Mouse (Mus musculus) limb, embryonic 12.5 days (tissue): ENCODE measurements around the gene Galnt17. TPM values are rescaled to one million over a fixed set of nuclear protein-coding genes. Genes with fewer than 3 reads are reported as not detected.

Experiments
- ATAC-seq: fragments of 200-750 bp; cut with Nextera tagmentation; 2 replicates; pipeline ENCODE4 v1.8.0; 2017; ENCODE audit warnings: low read depth, moderate TSS enrichment; ENCODE audit not compliant: insufficient number of reproducible peaks, insufficient read depth, low FRiP score, low TSS enrichment
- H3K27ac ChIP-seq: fragments of 300-500 bp; sonication (generic); 2 replicates; pipeline ENCODE4 v1.5.1; 2016; ENCODE audit warnings: mild to moderate bottlenecking, moderate library complexity
- H3K27me3 ChIP-seq: fragments of 300-500 bp; sonication (generic); 2 replicates; pipeline ENCODE4 v1.6.1; 2016; ENCODE audit warnings: mild to moderate bottlenecking, moderate library complexity
- H3K36me3 ChIP-seq: fragments of 300-500 bp; sonication (generic); 2 replicates; pipeline ENCODE4 v1.6.1; 2016; ENCODE audit warnings: mild to moderate bottlenecking, moderate library complexity
- H3K4me1 ChIP-seq: fragments of 300-500 bp; sonication (generic); replicated peaks from 2 replicates; pipeline ENCODE4 v1.6.1; 2016
- H3K4me2 ChIP-seq: fragments of 300-500 bp; sonication (generic); 2 replicates; pipeline ENCODE4 v1.6.1; 2016; ENCODE audit warnings: mild to moderate bottlenecking, moderate library complexity
- H3K4me3 ChIP-seq: fragments of 300-500 bp; sonication (generic); replicated peaks from 2 replicates; pipeline ENCODE4 v1.5.1; 2016; ENCODE audit warnings: mild to moderate bottlenecking
- H3K9ac ChIP-seq: fragments of 300-500 bp; sonication (generic); replicated peaks from 2 replicates; pipeline ENCODE4 v1.6.1; 2016; ENCODE audit warnings: mild to moderate bottlenecking, moderate library complexity
- H3K9me3 ChIP-seq: fragments of 300-500 bp; sonication (generic); 2 replicates; pipeline ENCODE4 v1.6.1; 2016; ENCODE audit warnings: mild to moderate bottlenecking, moderate library complexity
- WGBS: fragments of 180-500 bp; shearing (Covaris S2); methylation state at CpG from one replicate; pipeline ENCODE4 v1.1.7; 2016; 5-methylcytosine and 5-hydroxymethylcytosine counted together
- polyA plus RNA-seq: library from polyadenylated mRNA; unstranded; fragments of >200 nt; fragmentation: Nextera tagmentation; extraction: Ambion mirVana; gene quantifications from 2 replicates; pipeline ENCODE4 v1.2.1, GENCODE M21; 2016

The Galnt17 gene
- polyA plus RNA-seq, 1 experiment from 2014 or later: 2.6 TPM

DNA sequence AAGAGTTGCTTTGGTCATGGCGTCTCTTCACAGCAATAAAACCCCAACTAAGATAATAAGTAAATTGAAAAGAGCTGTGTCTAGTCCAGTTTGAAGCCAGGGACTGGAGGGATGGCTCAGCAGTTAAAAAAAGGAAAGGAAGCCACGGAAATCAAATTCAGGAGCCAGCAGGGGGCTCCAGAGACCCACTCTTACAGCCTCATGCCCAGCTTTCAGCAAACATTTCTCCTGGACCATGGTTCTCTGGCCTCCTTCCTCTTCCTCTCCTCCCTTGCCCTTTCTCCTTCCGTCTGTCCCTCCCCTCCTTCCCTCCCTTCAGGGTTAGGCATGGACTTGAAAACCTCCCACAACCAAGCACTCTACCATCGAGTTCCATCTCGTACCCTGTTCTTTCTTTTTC, 446.0 kb downstream of the Galnt17 start:
- no peak for ATAC-seq
- WGBS: 58% methylated on average over 5 of the region's 5 CpGs
- Histone ChIP-seq H3K9me3 (no peaks in the 10 kb centered on the region), H3K4me1 (no peaks in the 10 kb centered on the region), H3K4me3 (no peak overlapping the region), H3K27ac (no peak overlapping the region), H3K4me2 (no peak overlapping the region), H3K9ac (no peak overlapping the region), H3K36me3 (no peaks in the 10 kb centered on the region), H3K27me3 (no peaks in the 10 kb centered on the region)

DNA sequence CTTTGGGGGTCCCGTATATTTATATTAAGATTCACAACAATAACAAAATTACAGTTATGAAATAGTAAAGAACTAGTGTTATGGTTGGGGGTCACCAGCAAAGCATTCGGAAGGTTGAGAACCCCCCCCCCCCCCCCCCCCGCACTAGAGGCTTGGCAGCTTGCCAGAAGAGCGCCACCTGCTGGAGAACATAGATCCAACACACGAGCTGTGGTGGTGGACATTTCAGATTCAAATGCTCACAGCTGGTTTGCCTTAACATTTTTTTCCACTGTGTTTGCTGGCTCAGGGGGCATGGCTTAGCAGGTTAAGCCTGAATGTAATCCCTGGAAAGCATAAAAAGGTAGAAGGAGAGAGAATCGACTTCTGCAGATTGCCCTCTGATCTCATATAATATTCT, 448.6 kb downstream of the Galnt17 start:
- 41% methylated on average over 5 of the region's 6 CpGs for WGBS
- Histone ChIP-seq H3K36me3 (no peaks in the 10 kb centered on the region), H3K27ac (no peak overlapping the region), H3K9ac (no peak overlapping the region), H3K4me3 (no peak overlapping the region), H3K4me2 (no peak overlapping the region), H3K27me3 (no peaks in the 10 kb centered on the region; the same call in 1 of the 2 replicates), H3K4me1 (no peaks in the 10 kb centered on the region), H3K9me3 (no peaks in the 10 kb centered on the region)
- no peak for ATAC-seq

DNA sequence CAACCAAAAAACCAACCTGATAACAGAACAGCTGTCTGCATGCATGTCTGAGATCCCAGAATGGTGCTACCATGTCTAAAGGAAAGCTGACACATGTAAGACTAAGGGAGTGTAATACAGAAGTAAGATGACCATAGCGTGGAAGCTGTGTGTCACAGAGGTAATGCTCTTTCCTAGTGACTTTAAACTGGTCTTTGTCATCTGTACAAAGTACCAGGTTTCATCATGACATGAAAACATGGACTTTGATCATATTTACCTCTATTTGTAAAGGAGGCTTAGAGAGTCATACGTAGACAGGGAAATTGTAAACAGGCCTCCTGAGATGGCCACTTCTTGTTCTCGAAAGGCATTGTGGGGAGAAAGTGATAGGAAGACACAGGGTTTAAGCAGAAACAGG, 449.6 kb downstream of the Galnt17 start:
- H3K9ac ChIP-seq: no peak overlapping the region
- ATAC-seq: no peak
- 74% methylated on average over 3 of the region's 3 CpGs for WGBS
- H3K4me1 ChIP-seq: no peaks in the 10 kb centered on the region
- no peaks in the 10 kb centered on the region for H3K36me3 ChIP-seq
- no peaks in the 10 kb centered on the region; the same call in 1 of the 2 replicates for H3K27me3 ChIP-seq
- H3K4me3 ChIP-seq: no peak overlapping the region
- no peaks in the 10 kb centered on the region for H3K9me3 ChIP-seq
- H3K4me2 ChIP-seq: no peak overlapping the region
- no peak overlapping the region for H3K27ac ChIP-seq

DNA sequence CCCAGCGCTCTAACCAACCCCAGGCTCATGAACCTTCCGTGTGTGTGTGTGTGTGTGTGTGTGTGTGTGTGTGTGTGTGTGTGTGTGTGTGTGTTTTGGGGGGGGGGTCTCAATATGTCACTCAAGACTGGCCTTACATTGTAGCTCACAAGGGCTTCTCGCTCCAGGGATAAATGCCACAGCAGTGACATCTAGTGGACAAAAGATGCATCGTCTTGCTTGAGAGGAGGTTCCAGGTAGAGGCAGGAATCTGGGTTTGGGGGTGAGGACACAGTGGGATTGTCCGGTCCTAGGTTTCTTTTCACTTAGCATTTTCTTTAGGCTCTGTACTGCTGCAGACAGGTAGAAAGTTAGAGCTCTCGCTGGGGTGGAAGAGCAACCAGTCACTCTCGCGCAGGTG, 450.1 kb downstream of the Galnt17 start:
- ATAC-seq: 0 out of 2 replicates have a peak, but pooled peaks have one; percentile 3
- Histone ChIP-seq H3K36me3 (no peaks in the 10 kb centered on the region), H3K27me3 (no peaks in the 10 kb centered on the region; the same call in 1 of the 2 replicates), H3K9me3 (no peaks in the 10 kb centered on the region), H3K27ac (no peak overlapping the region), H3K4me3 (no peak overlapping the region), H3K9ac (no peak overlapping the region), H3K4me1 (0 out of 2 replicates have a peak, but pooled peaks cover under 1% of the 10 kb centered on the region), H3K4me2 (no peak overlapping the region)
- WGBS: 27% methylated on average over 8 of the region's 8 CpGs

DNA sequence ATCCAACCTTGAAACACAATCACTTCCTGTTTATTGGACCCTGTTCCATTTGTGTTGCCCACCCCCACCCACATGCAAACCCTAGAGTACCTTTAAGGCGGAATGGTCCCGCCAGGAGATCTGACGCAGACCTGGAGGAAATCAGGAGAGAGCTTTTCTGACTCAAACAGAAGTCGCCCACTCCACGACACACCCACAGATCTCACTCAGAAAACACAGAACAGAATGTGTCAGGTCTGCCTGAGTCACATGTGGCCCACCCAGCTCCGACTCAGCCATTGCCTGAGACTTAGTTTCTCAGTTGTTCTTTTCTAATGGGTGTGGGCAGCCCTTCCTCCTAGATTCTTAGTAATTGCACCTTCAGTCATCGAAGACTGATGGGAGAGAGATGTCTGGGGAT, 453.9 kb downstream of the Galnt17 start:
- Histone ChIP-seq H3K27ac (no peak overlapping the region), H3K27me3 (peaks cover 3% of the 10 kb centered on the region; the same call in 1 of the 2 replicates), H3K36me3 (no peaks in the 10 kb centered on the region), H3K9ac (no peak overlapping the region), H3K4me2 (no peak overlapping the region), H3K9me3 (no peaks in the 10 kb centered on the region), H3K4me1 (peaks cover 22% of the 10 kb centered on the region), H3K4me3 (no peak overlapping the region)
- ATAC-seq: no peak
- 77% methylated on average over 7 of the region's 7 CpGs for WGBS

DNA sequence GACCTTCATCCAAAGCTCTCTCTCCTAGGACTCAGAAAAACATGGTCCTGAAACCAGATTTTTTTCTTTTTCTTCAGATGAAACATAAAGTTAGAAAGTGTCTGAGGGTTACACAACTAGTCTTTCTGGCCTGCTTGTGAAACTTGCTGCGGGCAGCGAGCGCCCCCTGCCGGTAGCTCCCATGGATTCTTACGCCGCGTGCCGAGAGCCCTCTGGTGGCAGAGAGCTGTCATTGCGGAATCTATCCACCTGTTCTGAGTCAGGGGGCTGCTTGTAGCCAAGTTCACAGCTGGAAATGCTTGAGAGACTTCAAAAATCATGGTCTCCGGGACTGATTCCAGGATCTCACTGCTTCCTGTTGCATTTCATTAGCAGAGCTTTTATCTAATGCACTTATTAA, 454.9 kb downstream of the Galnt17 start:
- ATAC-seq: no peak
- no peaks in the 10 kb centered on the region for H3K36me3 ChIP-seq
- no peaks in the 10 kb centered on the region for H3K9me3 ChIP-seq
- no peak overlapping the region for H3K9ac ChIP-seq
- peaks cover 25% of the 10 kb centered on the region for H3K4me1 ChIP-seq
- no peak overlapping the region for H3K27ac ChIP-seq
- WGBS: 0% methylated on average over 10 of the region's 10 CpGs
- H3K4me3 ChIP-seq: no peak overlapping the region
- H3K4me2 ChIP-seq: no peak overlapping the region
- peaks cover 3% of the 10 kb centered on the region; the same call in 1 of the 2 replicates for H3K27me3 ChIP-seq

DNA sequence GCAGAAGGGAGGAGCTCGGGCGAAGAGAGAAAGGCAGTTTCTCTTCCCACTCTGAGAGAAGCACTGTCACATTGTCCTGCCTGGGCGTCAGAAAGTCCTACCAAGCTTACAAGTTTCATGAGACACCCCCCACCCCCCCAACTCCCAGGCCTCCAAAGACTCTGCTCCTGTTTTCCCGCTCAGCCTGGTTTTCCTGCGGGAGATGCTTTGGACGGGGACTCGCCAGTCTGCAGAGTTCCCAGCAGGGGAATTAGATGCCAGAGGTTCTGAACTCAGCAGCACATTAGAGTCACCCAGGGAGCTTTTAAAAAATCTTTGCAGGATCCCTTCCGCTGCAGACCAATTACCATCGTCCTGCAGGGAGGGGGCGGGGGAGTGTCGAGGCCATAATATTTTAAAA, 456.1 kb downstream of the Galnt17 start:
- peak overlapping the region; percentile 22 for H3K4me3 ChIP-seq
- H3K27me3 ChIP-seq: peaks cover 3% of the 10 kb centered on the region; the same call in 1 of the 2 replicates
- H3K4me2 ChIP-seq: peak overlapping the region; percentile 57
- H3K9me3 ChIP-seq: no peaks in the 10 kb centered on the region
- WGBS: 5% methylated on average over 11 of the region's 11 CpGs
- H3K36me3 ChIP-seq: no peaks in the 10 kb centered on the region
- peak overlapping the region; percentile 75; the same call in 1 of the 2 replicates for H3K27ac ChIP-seq
- H3K4me1 ChIP-seq: peaks cover 25% of the 10 kb centered on the region
- no peak for ATAC-seq
- peak overlapping the region; percentile 19; the same call in 1 of the 2 replicates for H3K9ac ChIP-seq

DNA sequence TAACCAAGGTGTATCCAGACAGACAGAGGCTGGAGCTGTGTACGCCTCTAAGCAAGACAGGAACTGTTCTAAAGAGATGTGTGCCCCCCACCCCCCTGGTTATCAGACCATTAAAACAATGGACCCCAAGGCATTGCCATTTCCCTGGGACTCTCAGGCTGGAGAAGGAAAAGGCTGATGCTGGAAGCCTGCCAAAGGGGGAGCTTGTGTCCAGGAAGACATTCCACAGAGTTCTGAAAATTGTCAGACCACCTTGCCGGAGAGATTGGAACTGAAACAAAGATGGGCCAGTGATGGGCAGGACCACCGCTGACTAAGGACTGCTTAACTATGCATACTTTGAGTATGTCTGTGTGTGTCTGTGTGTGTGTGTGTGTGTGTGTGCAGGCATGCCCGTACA, 458.7 kb downstream of the Galnt17 start:
- 69% methylated on average over 4 of the region's 4 CpGs for WGBS
- no peak overlapping the region for H3K4me2 ChIP-seq
- ATAC-seq: no peak
- no peak overlapping the region for H3K27ac ChIP-seq
- no peaks in the 10 kb centered on the region for H3K36me3 ChIP-seq
- H3K4me1 ChIP-seq: peaks cover 25% of the 10 kb centered on the region
- peaks cover 3% of the 10 kb centered on the region; the same call in 1 of the 2 replicates for H3K27me3 ChIP-seq
- no peaks in the 10 kb centered on the region for H3K9me3 ChIP-seq
- no peak overlapping the region for H3K4me3 ChIP-seq
- no peak overlapping the region for H3K9ac ChIP-seq

DNA sequence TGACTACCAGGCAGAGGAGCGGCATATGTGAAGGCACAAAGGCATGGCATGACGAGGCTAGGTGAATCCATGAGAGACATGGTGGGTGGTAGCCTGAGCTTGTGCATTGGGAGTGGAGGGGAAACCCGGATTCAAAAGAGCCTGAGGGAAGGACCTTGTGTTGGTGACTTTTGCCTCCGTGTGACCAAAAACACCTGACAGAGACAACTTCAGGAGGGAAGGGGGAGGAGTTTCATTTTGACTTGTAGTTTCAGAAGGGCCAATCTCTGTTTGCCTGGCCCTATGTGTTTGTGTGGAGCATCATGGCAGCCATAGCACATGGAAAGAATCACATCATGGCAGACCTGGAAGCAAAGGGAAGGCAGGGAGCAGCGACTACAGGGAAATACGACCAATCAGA, 459.7 kb downstream of the Galnt17 start:
- peaks cover 25% of the 10 kb centered on the region for H3K4me1 ChIP-seq
- H3K36me3 ChIP-seq: no peaks in the 10 kb centered on the region
- H3K4me3 ChIP-seq: no peak overlapping the region
- H3K9ac ChIP-seq: no peak overlapping the region
- WGBS: 88% methylated on average over 6 of the region's 6 CpGs
- H3K4me2 ChIP-seq: no peak overlapping the region
- ATAC-seq: no peak
- no peak overlapping the region for H3K27ac ChIP-seq
- H3K27me3 ChIP-seq: peaks cover 3% of the 10 kb centered on the region; the same call in 1 of the 2 replicates
- H3K9me3 ChIP-seq: no peaks in the 10 kb centered on the region

DNA sequence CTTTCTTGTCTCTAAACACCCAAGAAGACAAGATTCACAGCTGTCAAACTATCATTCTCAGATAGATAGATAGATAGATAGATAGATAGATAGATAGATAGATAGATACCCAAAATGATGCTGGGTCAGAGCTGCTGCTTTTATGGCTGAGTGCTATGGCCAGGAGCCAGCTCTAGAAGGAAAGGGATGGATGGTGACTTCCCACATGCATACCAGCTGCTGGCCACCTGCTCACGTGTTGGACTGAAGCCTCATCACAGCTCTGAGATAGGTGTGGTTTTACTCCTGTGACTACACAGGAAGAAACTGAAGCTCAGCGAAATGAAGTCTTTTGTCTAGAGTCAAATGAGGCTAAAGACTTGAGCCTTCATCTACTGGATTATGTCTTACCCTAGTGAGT, 482.5 kb downstream of the Galnt17 start:
- Histone ChIP-seq H3K9me3 (peaks cover 12% of the 10 kb centered on the region; the same call in 1 of the 2 replicates), H3K27me3 (no peaks in the 10 kb centered on the region), H3K4me3 (no peak overlapping the region), H3K4me2 (no peak overlapping the region), H3K36me3 (no peaks in the 10 kb centered on the region), H3K9ac (no peak overlapping the region), H3K27ac (no peak overlapping the region), H3K4me1 (no peaks in the 10 kb centered on the region)
- no peak for ATAC-seq
- WGBS: 80% methylated on average over 2 of the region's 2 CpGs
